Mouse (Mus musculus) lung, postnatal 0 days (tissue): ENCODE measurements around the gene Tbc1d2b. TPM values are rescaled to one million over a fixed set of nuclear protein-coding genes. Genes with fewer than 3 reads are reported as not detected.
A peak's percentile ranks its signal among the peaks of the same experiment; 100 is the strongest.

ENCODE experiments used
- ATAC-seq: fragments of 200-750 bp; cut with Nextera tagmentation; 2 replicates; pipeline ENCODE4 v1.8.0; 2017; ENCODE audit warnings: moderate library complexity
- DNase-seq: peaks from one replicate; pipeline ENCODE4 v3.0.0-alpha.2; 2016; ENCODE audit warnings: low spot score
- H3K27ac ChIP-seq: fragments of 300-500 bp; sonication (generic); 2 replicates; pipeline ENCODE4 v1.5.1; 2014; ENCODE audit warnings: antibody characterized with exemption, mild to moderate bottlenecking, low read length, mixed read lengths
- H3K27me3 ChIP-seq: fragments of 300-500 bp; sonication (generic); replicated peaks from 2 replicates; pipeline ENCODE4 v1.6.1; 2014; ENCODE audit warnings: low read length, mixed read lengths; ENCODE audit not compliant: insufficient read depth
- H3K36me3 ChIP-seq: fragments of 300-500 bp; sonication (generic); 2 replicates; pipeline ENCODE4 v1.6.1; 2014; ENCODE audit warnings: low read length, mixed read lengths; ENCODE audit not compliant: insufficient read depth
- H3K4me1 ChIP-seq: fragments of 300-500 bp; sonication (generic); 2 replicates; pipeline ENCODE4 v1.6.1; 2014; ENCODE audit warnings: antibody characterized with exemption, low read depth, low read length, mixed read lengths; ENCODE audit not compliant: insufficient read depth
- H3K4me2 ChIP-seq: fragments of 300-500 bp; sonication (generic); replicated peaks from 2 replicates; pipeline ENCODE4 v1.6.1; 2014; ENCODE audit warnings: low read depth, mild to moderate bottlenecking, low read length, moderate library complexity, mixed read lengths
- H3K4me3 ChIP-seq: fragments of 300-500 bp; sonication (generic); 2 replicates; pipeline ENCODE4 v1.5.1; 2014; ENCODE audit warnings: low read depth, low read length
- H3K9ac ChIP-seq: fragments of 300-500 bp; sonication (generic); replicated peaks from 2 replicates; pipeline ENCODE4 v1.6.1; 2014; ENCODE audit warnings: low read depth, mild to moderate bottlenecking
- H3K9me3 ChIP-seq: fragments of 300-500 bp; sonication (generic); 2 replicates; pipeline ENCODE4 v1.6.1; 2016; ENCODE audit warnings: low read length, mixed read lengths
- CTCF ChIP-seq: IDR thresholded peaks from 2 replicates; pipeline ENCODE4 v1.5.1; 2016; ENCODE audit warnings: antibody characterized with exemption, mild to moderate bottlenecking
- EP300 ChIP-seq: IDR thresholded peaks from 2 replicates; pipeline ENCODE4 v1.6.1; 2016; ENCODE audit warnings: antibody characterized with exemption, mild to moderate bottlenecking, control low read depth
- WGBS: fragments of 180-500 bp; shearing (Covaris S2); extraction: QIAGEN DNeasy Blood & Tissue Kit; methylation state at CpG from one replicate; pipeline ENCODE4 v1.1.7; 2014; 5-methylcytosine and 5-hydroxymethylcytosine counted together
- polyA plus RNA-seq: library from polyadenylated mRNA; unstranded; fragments of >200 nt; fragmentation: Nextera tagmentation; extraction: Ambion mirVana; gene quantifications from 2 replicates; pipeline ENCODE4 v1.2.1, GENCODE M21; 2015

The Tbc1d2b gene
- polyA plus RNA-seq, 1 experiment from 2014 or later: 9.5 TPM

DNA sequence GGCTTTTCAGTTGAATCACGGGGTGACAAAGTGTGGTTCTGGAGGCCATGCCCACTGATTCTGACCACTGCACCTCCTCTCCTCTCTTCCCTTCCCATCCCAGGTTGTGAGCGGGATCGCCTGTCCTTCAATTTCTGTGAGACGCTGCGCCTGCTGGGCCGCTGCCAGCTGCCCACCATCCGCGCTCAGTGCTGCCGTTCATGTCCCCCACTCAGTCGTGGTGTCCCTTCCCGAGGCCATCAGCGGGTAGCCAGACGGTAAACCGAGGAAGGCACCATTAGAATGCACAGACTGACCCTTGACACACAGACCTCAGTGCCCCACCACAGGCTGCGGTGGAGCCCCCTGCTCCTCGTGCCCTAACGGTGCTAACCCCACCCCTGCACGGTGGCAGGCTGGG is 71.0 kb downstream of the Tbc1d2b start:
- Histone ChIP-seq H3K4me2 (no peak overlapping the region), H3K27ac (no peak overlapping the region), H3K4me3 (no peak overlapping the region), H3K9ac (no peak overlapping the region), H3K9me3 (no peaks in the 10 kb centered on the region), H3K27me3 (no peaks in the 10 kb centered on the region), H3K4me1 (peaks cover 3% of the 10 kb centered on the region), H3K36me3 (peaks cover 11% of the 10 kb centered on the region; the same call in 1 of the 2 replicates)
- 87% methylated on average over 18 of the region's 18 CpGs for WGBS
- DNase-seq (no peak), ATAC-seq (no peak)
- no peak for TF ChIP-seq CTCF
- TF ChIP-seq EP300: no peak

DNA sequence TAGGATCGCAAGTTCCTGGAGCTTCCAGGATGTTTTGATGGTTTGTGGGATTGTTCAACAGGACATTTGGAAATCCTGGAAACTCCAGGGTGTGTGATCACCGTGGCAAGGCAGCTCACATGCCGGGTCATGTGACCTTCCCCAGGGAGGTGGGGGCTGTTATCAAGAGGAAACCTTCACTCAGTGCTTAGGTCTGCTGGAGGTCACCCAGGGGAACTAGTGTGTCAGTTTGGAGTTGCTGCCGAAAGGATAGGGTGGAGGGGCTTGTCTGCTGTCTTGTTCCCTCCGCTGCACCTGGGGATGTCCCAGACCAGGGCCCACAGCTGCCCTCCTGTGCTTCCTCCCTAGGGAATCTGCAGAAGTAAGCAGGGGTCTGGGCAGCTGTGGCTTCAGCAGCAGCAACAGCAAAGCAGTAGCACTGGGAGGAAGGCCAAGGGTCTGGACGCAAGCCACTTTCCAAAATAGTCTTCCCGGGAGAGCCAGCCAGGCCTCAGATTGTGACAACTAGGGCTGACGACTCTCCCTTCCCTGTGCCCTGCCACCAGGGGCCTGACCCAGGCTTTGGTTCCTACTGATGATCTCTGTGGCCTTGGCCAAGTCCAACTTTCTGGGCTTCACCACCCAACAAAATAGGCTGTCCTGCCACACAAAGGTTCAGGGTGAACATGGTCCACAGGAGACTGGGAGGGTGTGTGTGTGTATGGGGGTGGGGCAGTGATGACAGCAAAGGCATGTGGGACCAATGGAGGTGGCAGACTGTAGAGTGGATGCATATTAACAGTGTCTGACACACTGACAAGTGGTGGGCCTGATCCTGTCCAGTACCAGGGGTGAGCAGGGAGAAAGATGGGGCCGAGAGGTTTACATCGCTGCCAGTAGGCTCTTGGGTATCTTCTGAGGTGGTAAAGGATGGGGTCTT is 71.8 kb downstream of the Tbc1d2b start:
- peaks cover 3% of the 10 kb centered on the region for H3K4me1 ChIP-seq
- H3K27ac ChIP-seq: no peak overlapping the region
- H3K9ac ChIP-seq: no peak overlapping the region
- peaks cover 7% of the 10 kb centered on the region; the same call in 1 of the 2 replicates for H3K36me3 ChIP-seq
- 48% methylated on average over 10 of the region's 10 CpGs for WGBS
- DNase-seq: peak; percentile 50
- H3K9me3 ChIP-seq: no peaks in the 10 kb centered on the region
- TF ChIP-seq CTCF (peak; percentile 20; the same call in 1 of the 2 replicates), EP300 (no peak)
- peak; percentile 23 for ATAC-seq
- H3K4me2 ChIP-seq: no peak overlapping the region
- no peaks in the 10 kb centered on the region for H3K27me3 ChIP-seq
- H3K4me3 ChIP-seq: no peak overlapping the region

DNA sequence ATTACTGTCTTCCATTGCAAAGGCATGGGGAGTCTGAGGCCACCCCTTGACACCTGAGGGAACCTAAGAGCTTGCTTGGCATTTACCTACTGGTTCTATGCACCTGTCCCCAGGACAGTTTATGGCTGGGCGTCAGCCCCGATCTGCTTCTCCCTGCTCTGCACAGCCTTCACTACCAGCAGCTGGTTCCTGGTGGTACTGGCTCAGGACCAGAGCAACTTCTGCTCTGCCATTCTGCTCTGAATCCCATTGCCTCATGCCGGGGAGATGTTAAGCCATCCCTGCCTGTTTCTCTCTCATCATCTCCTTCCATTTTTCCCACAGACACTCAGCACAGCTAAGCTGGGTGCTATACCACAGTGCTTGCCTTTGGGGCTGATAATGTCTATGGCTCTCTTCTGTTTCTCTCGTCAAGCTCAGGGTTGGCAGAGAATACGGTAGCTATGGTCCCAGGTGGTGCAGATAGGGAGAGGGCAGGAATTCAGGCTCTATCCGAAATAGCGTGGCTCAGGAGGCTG is 72.7 kb downstream of the Tbc1d2b start:
- Histone ChIP-seq H3K4me1 (peaks cover 3% of the 10 kb centered on the region), H3K9ac (no peak overlapping the region)

DNA sequence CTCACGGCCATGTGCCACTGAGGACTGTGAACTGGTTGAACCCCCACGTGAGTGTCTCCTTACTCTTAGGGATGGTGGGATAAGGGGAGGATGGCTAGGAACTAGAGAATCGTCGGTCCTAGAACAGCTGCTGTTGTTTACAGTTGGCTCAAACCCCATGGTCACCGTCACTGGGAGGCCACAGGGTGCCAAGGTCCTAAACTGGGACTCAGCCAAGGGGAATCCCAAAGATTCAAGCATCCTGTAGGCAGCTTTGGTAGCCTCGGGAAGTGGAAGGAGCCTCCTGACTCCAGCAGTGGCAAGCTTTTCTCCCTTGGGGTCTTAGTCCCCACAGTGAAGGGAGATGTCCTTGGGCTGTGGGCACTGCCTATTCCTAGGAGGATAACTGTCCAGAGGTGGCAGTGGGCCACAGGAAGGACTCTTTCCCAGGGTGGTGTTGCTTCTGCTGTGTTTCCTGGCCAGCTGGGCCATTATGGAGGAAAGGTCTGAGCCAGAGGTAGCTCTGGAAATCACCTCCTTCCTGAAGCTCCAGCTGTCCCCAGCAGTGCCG is 73.4 kb downstream of the Tbc1d2b start:
- Histone ChIP-seq H3K4me1 (peaks cover 3% of the 10 kb centered on the region), H3K27me3 (no peaks in the 10 kb centered on the region), H3K36me3 (no peaks in the 10 kb centered on the region), H3K27ac (no peak overlapping the region), H3K4me3 (no peak overlapping the region), H3K9ac (no peak overlapping the region), H3K9me3 (no peaks in the 10 kb centered on the region), H3K4me2 (no peak overlapping the region)
- ATAC-seq (0 out of 2 replicates have a peak, but pooled peaks have one; percentile 4), DNase-seq (no peak)
- WGBS: 54% methylated on average over 7 of the region's 7 CpGs
- no peak for TF ChIP-seq CTCF
- no peak for TF ChIP-seq EP300

More for the DNA sequence above, 72.7 kb downstream of the Tbc1d2b start:
- H3K27ac ChIP-seq: no peak overlapping the region
- TF ChIP-seq EP300 (no peak), CTCF (no peak)
- H3K36me3 ChIP-seq: no peaks in the 10 kb centered on the region
- H3K4me3 ChIP-seq: no peak overlapping the region
- no peak for ATAC-seq
- no peaks in the 10 kb centered on the region for H3K9me3 ChIP-seq
- no peak overlapping the region for H3K4me2 ChIP-seq
- no peak for DNase-seq
- no peaks in the 10 kb centered on the region for H3K27me3 ChIP-seq
- WGBS: 80% methylated on average over 7 of the region's 7 CpGs

DNA sequence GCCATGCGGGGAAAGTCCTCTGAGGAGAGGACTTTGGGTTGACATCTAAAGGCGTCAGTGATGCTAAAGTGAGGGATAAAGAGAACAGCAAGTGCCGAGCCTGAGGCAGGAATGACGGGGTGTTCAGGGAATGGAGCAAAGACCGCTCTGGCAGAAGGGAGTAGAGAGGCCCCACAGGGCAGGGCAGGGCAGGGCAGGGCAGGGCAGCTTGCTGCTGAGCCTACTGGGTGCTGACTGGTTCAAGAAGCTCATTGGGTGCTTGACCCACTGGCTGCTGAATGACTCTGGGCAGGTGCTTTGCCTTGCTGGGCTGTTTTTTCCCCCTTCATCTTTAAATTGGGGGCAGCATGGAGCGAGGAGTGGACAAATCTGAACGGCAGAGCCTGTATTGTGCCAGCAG is 74.3 kb downstream of the Tbc1d2b start:
- TF ChIP-seq CTCF: no peak
- H3K4me3 ChIP-seq: no peak overlapping the region
- no peak overlapping the region for H3K27ac ChIP-seq
- no peak overlapping the region for H3K9ac ChIP-seq
- DNase-seq (no peak), ATAC-seq (no peak)
- peaks cover 3% of the 10 kb centered on the region for H3K4me1 ChIP-seq
- no peaks in the 10 kb centered on the region for H3K27me3 ChIP-seq
- no peak overlapping the region for H3K4me2 ChIP-seq
- H3K9me3 ChIP-seq: no peaks in the 10 kb centered on the region
- WGBS: 77% methylated on average over 7 of the region's 7 CpGs
- H3K36me3 ChIP-seq: no peaks in the 10 kb centered on the region

DNA sequence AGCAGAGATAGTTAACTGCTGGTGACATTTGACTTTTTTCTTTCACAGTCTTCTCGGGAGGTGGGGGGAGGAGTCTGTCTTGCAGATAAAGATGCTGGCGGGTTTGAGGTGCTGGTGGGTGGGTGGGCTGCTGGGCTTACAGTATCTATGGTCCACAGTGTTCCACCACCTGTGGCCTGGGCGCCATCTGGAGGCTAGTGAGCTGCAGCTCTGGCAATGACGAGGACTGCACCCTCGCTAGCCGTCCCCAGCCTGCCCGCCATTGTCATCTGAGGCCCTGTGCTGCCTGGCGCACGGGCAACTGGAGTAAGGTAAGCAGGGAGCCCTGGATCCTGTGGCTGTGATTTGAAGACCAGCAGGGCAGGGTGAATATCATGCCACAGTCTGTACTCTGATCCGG is 75.6 kb downstream of the Tbc1d2b start:
- H3K27me3 ChIP-seq: no peaks in the 10 kb centered on the region
- TF ChIP-seq CTCF (peak; percentile 36), EP300 (no peak)
- H3K27ac ChIP-seq: no peak overlapping the region
- no peaks in the 10 kb centered on the region for H3K36me3 ChIP-seq
- peaks cover 3% of the 10 kb centered on the region for H3K4me1 ChIP-seq
- H3K9ac ChIP-seq: no peak overlapping the region
- H3K4me3 ChIP-seq: no peak overlapping the region
- WGBS: 75% methylated on average over 10 of the region's 10 CpGs
- no peak for ATAC-seq
- H3K4me2 ChIP-seq: no peak overlapping the region
- no peak for DNase-seq
- H3K9me3 ChIP-seq: no peaks in the 10 kb centered on the region
